Mouse (Mus musculus) liver, embryonic 14.5 days (tissue): ENCODE data around the gene Lhx1. TPM values are rescaled to one million over a fixed set of nuclear protein-coding genes. Genes with fewer than 3 reads are reported as not detected.

Source experiments
- ATAC-seq: fragments of 200-750 bp; cut with Nextera tagmentation; 2 replicates; pipeline ENCODE4 v1.8.0; 2017; ENCODE audit warnings: moderate number of reproducible peaks, mild to moderate bottlenecking, moderate library complexity; ENCODE audit not compliant: insufficient read depth
- DNase-seq, 3 experiments: peaks; one replicate each; pipeline ENCODE4 v3.0.0-alpha.2; 2012 to 2013; ENCODE audit warnings: low read depth in 3 of 3, low spot score in 3 of 3
- H3K27ac ChIP-seq: fragments of 300-500 bp; sonication (generic); 2 replicates; pipeline ENCODE4 v1.5.1; 2014; ENCODE audit warnings: moderate library complexity, mild to moderate bottlenecking, control low read depth, inconsistent platforms
- H3K27me3 ChIP-seq: fragments of 300-500 bp; sonication (generic); 2 replicates; pipeline ENCODE4 v1.6.1; 2014; ENCODE audit warnings: mild to moderate bottlenecking, low read length, moderate library complexity; ENCODE audit not compliant: control insufficient read depth, insufficient read depth
- H3K36me3 ChIP-seq: fragments of 300-500 bp; sonication (generic); replicated peaks from 2 replicates; pipeline ENCODE4 v1.6.1; 2014; ENCODE audit warnings: low read depth; ENCODE audit not compliant: control insufficient read depth, insufficient read depth
- H3K4me1 ChIP-seq, 2 experiments: fragments of 200-500 bp in 1 of 2; fragments of 300-500 bp in 1 of 2; sonication (generic) in 1 of 2; replicated peaks; 2 replicates each; pipeline ENCODE4 v1.6.1; 2012 to 2014; ENCODE audit warnings: antibody characterized with exemption in 1 of 2, inconsistent platforms in 1 of 2, low read length in 1 of 2; ENCODE audit not compliant: control insufficient read depth in 2 of 2, insufficient read depth in 2 of 2
- H3K4me2 ChIP-seq: fragments of 300-500 bp; sonication (generic); 2 replicates; pipeline ENCODE4 v1.6.1; 2014; ENCODE audit warnings: low read depth, mild to moderate bottlenecking, control low read depth, moderate library complexity
- H3K4me3 ChIP-seq, 2 experiments: fragments of 200-500 bp in 1 of 2; fragments of 300-500 bp in 1 of 2; sonication (generic) in 1 of 2; 2 replicates each; pipeline ENCODE4 v1.5.1; 2012 to 2014; ENCODE audit warnings: low read depth in 2 of 2, low read length in 2 of 2, mild to moderate bottlenecking in 2 of 2, control low read depth in 1 of 2, inconsistent platforms in 1 of 2, moderate library complexity in 1 of 2; ENCODE audit not compliant: insufficient read depth in 1 of 2
- H3K9ac ChIP-seq: fragments of 300-500 bp; sonication (generic); replicated peaks from 2 replicates; pipeline ENCODE4 v1.6.1; 2014; ENCODE audit warnings: mild to moderate bottlenecking, control low read depth, moderate library complexity
- H3K9me3 ChIP-seq: fragments of 300-500 bp; sonication (generic); 2 replicates; pipeline ENCODE4 v1.6.1; 2016; ENCODE audit warnings: low read length, mixed read lengths; ENCODE audit not compliant: control insufficient read depth
- CTCF ChIP-seq: IDR thresholded peaks from 2 replicates; pipeline ENCODE4 v1.5.1; 2016; ENCODE audit warnings: antibody characterized with exemption, low read depth, control low read depth
- EP300 ChIP-seq: IDR thresholded peaks from 2 replicates; pipeline ENCODE4 v1.6.1; 2016; ENCODE audit warnings: antibody characterized with exemption, low read depth
- WGBS: fragments of 180-500 bp; shearing (Covaris S2); extraction: QIAGEN DNeasy Blood & Tissue Kit; methylation state at CpG from one replicate; pipeline ENCODE4 v1.1.7; 2014; ENCODE audit not compliant: insufficient replicate concordance; 5-methylcytosine and 5-hydroxymethylcytosine counted together
- polyA plus RNA-seq, 2 experiments: library from polyadenylated mRNA; depleted of rRNA in 1 of 2; stranded (reverse) in 1 of 2; unstranded in 1 of 2; fragments of >200 nt; fragmentation: Nextera tagmentation in 1 of 2; extraction: Ambion mirVana in 1 of 2; gene quantifications; 2 replicates each; pipeline versions ENCODE4 v1.2.1 to v1.2.3; 2012 to 2014

Lhx1 gene
- polyA plus RNA-seq, 2 experiments, result not detected

- Histone ChIP-seq H3K27me3 (no peaks in the 10 kb centered on the region; the same call in 1 of the 2 replicates), H3K4me1 (no peaks in the 10 kb centered on the region), H3K4me2 (no peak overlapping the region), H3K9ac (no peak overlapping the region), H3K4me3 (no peak overlapping the region), H3K27ac (no peak overlapping the region), H3K36me3 (no peaks in the 10 kb centered on the region), H3K9me3 (no peaks in the 10 kb centered on the region)
- TF ChIP-seq CTCF (no peak), EP300 (no peak)
- no peak for ATAC-seq
- 23% methylated on average over 9 of the region's 9 CpGs for WGBS
- DNase-seq, result no peak
Measured at GRCm38 (mm10) chr11:84562758-84563347, 37.5 kb upstream of the Lhx1 start.

GRCm38 (mm10) chr11:84561546-84561945, 36.2 kb upstream of the Lhx1 start:
- Histone ChIP-seq H3K9me3 (no peaks in the 10 kb centered on the region), H3K4me1 (no peaks in the 10 kb centered on the region), H3K4me3 (no peak overlapping the region), H3K27ac (no peak overlapping the region), H3K4me2 (no peak overlapping the region), H3K9ac (no peak overlapping the region), H3K27me3 (no peaks in the 10 kb centered on the region; the same call in 1 of the 2 replicates), H3K36me3 (no peaks in the 10 kb centered on the region)
- TF ChIP-seq CTCF (no peak), EP300 (no peak)
- no peak for DNase-seq
- WGBS, result 59% methylated on average over 5 of the region's 5 CpGs
- ATAC-seq, result no peak

GRCm38 (mm10) chr11:84553821-84554450, 28.6 kb upstream of the Lhx1 start:
- TF ChIP-seq CTCF (no peak), EP300 (no peak)
- Histone ChIP-seq H3K27ac (no peak overlapping the region), H3K36me3 (no peaks in the 10 kb centered on the region), H3K27me3 (no peaks in the 10 kb centered on the region), H3K4me2 (no peak overlapping the region), H3K9ac (no peak overlapping the region), H3K4me3 (no peak overlapping the region), H3K4me1 (no peaks in the 10 kb centered on the region), H3K9me3 (no peaks in the 10 kb centered on the region)
- no peak for ATAC-seq
- DNase-seq, result no peak
- WGBS, result 68% methylated on average over 14 of the region's 14 CpGs

GRCm38 (mm10) chr11:84551296-84551695, 26.0 kb upstream of the Lhx1 start:
- no peak overlapping the region for H3K9ac ChIP-seq

GRCm38 (mm10) chr11:84549258-84549791, 24.0 kb upstream of the Lhx1 start:
- Histone ChIP-seq H3K36me3 (no peaks in the 10 kb centered on the region), H3K9ac (no peak overlapping the region)
- 33% methylated on average over 6 of the region's 6 CpGs for WGBS

More at GRCm38 (mm10) chr11:84551296-84551695, 26.0 kb upstream of the Lhx1 start:
- Histone ChIP-seq H3K9me3 (no peaks in the 10 kb centered on the region), H3K36me3 (no peaks in the 10 kb centered on the region), H3K4me3 (no peak overlapping the region), H3K27me3 (no peaks in the 10 kb centered on the region; the same call in 1 of the 2 replicates), H3K27ac (no peak overlapping the region), H3K4me2 (no peak overlapping the region), H3K4me1 (no peaks in the 10 kb centered on the region)
- no peak for ATAC-seq
- DNase-seq, result no peak
- 76% methylated on average over 4 of the region's 4 CpGs for WGBS
- TF ChIP-seq CTCF, result no peak
- no peak for TF ChIP-seq EP300

More at GRCm38 (mm10) chr11:84549258-84549791, 24.0 kb upstream of the Lhx1 start:
- H3K27ac ChIP-seq, result no peak overlapping the region
- no peak overlapping the region for H3K4me2 ChIP-seq
- no peaks in the 10 kb centered on the region for H3K4me1 ChIP-seq
- H3K9me3 ChIP-seq, result no peaks in the 10 kb centered on the region
- ATAC-seq (no peak), DNase-seq (no peak)
- H3K4me3 ChIP-seq, result no peak overlapping the region
- H3K27me3 ChIP-seq, result no peaks in the 10 kb centered on the region; the same call in 1 of the 2 replicates
- TF ChIP-seq CTCF (no peak), EP300 (no peak)
